13 mouse cellular contexts compared by ENCODE assay signal in genomic region chr19:32950252-32950651, GRCm38 (mm10).
A peak's percentile ranks its signal among the peaks of the same experiment; 100 is the strongest.
DNase-seq lines count a peak whose midpoint lies in the region.
"Had no signal": no experiment of that assay in that cellular context is flagged by ENCODE, and none has a peak within 500 bp of the region (broad histone marks: within the 10 kb centered on the region; RNA-seq: fewer than 3 reads in every experiment).

No protein-coding gene starts in this region.

- peak; percentile 14 for DNase-seq in adrenal gland, postnatal 25 days
- no peak for DNase-seq in adrenal gland, postnatal 10 days
- DNase-seq in lung, postnatal 36 days = peak; percentile 53
- DNase-seq in lung, adult 18-20 months = no peak
- peak; percentile 42 for DNase-seq in brain, adult 2 months (ENCODE audit: low read depth, low spot score)
- no peak for DNase-seq in spleen, postnatal 14 days (ENCODE audit: low spot score in 2 of 2)
- DNase-seq in cerebellum, postnatal 25 days = no peak
- DNase-seq: cerebellum, adult 18-20 months; gastrocnemius, postnatal 10 days; heart, postnatal 10 days; liver; lung, postnatal 14 days; right cerebral cortex, postnatal 25 days had no signal

Comparison
In these comparisons a context has a peak if more than half of its experiments do, and no peak if none do; other contexts are left out.
1. DNase-seq: peak in adrenal gland, postnatal 25 days (single experiment), lung, postnatal 36 days (single experiment) and brain, adult 2 months (single experiment); none in adrenal gland, postnatal 10 days (single experiment), lung, adult 18-20 months (0 of 2), spleen, postnatal 14 days (0 of 2) and cerebellum, postnatal 25 days (0 of 2).